Mouse (Mus musculus) ES-Bruce4 (cell line): ENCODE data around the gene Ptprd.

ENCODE experiments used
- CTCF ChIP-seq: IDR thresholded peaks from one replicate; pipeline ENCODE4 v1.8.1; 2011; ENCODE audit warnings: low read depth, low read length
- EP300 ChIP-seq: IDR thresholded peaks from 2 replicates; pipeline ENCODE4 v1.6.1; 2011; ENCODE audit warnings: low read depth, low read length; ENCODE audit not compliant: insufficient read depth

DNA sequence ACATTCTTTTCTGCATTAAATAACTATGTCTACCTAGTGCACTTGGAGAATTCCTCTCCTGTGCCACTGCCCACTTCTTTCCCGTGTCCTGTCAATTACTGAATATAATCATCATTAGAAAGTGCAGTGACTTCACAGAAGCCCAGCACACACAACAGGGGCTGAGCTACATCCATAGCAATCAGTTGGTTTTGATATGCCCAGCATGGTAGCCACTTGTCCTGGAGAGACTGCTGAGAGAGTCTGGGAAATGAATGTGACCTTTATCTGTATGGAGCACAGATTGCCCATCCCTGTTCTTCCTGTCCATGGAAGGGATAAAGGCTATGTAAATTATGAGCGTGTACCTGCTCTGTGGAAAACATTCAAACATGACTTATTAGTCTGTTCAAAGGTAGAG lies 1280.2 kb downstream of the Ptprd start:
- no peak for TF ChIP-seq CTCF
- no peak for TF ChIP-seq EP300
